Mouse (Mus musculus): ENCODE measurements around the gene Tmcc3. TPM values are rescaled to one million over a fixed set of nuclear protein-coding genes. Genes with fewer than 3 reads are reported as not detected.
A peak's percentile ranks its signal among the peaks of the same experiment; 100 is the strongest.

The Tmcc3 gene
- total and polyA plus RNA-seq, 3 experiments = 11.3 to 30.1 (median 23.1) TPM

DNA sequence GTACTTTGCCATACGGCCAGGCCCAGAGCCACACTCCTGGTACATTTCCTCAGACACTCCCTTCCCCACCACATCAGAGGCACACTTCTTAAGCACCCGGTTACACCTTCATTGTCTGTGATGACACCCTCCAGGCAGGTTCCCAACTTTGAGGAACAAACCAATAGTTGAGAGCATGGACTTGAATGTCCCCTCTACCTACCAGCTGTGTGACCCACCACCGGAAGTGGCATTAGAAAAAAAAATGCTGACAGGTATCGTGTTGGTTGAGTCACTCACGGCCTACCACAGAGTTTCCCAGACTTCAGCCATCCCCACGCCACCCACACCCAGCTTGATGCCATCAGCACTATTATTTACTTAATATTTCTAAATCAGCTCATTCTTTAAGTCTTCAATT is 213.2 kb downstream of the Tmcc3 start:
- H3K79me2 ChIP-seq (replicated peaks; ENCODE audit: control insufficient read depth, extremely low read depth, insufficient read depth, poor library complexity, severe bottlenecking) = no peaks in the 10 kb centered on the region; the same call in 1 of the 2 replicates
- peaks cover 46 to 86% of the 10 kb centered on the region in 2 experiments for H3K4me1 ChIP-seq (ENCODE audit: control insufficient read depth in 1 of 2, insufficient read depth in 2 of 2)
- in situ Hi-C loops (cut with MboI; ENCODE audit: low pct_ligation_motif_present, low pct_unique_long_range_greater_than_20kb, low sequenced_read_pairs) = no loop called here
- H3K4me2 ChIP-seq (ENCODE audit: insufficient read depth, low read depth, poor library complexity, severe bottlenecking) = peak overlapping the region; percentile 81
- dilution Hi-C loops (cut with MboI; ENCODE audit: extremely low pct_ligation_motif_present, extremely low pct_unique_long_range_greater_than_20kb, low sequenced_read_pairs) = no loop called here
- H3K36me3 ChIP-seq (replicated peaks in 1 of 2; ENCODE audit: control insufficient read depth in 1 of 2, insufficient read depth in 1 of 2, low read length in 1 of 2) = peaks cover 12 to 23% of the 10 kb centered on the region in 2 experiments
- TF ChIP-seq MAX (IDR thresholded peaks at IDR 0.05; ENCODE audit: low read length) (no peak), NRF1 (IDR thresholded peaks at IDR 0.05; ENCODE audit: low read depth, low read length) (no peak), EP300 (IDR thresholded peaks at IDR 0.05; ENCODE audit: low read length) (0 out of 2 replicates have a peak, but pooled peaks have one; percentile 12), POLR2AphosphoS2 (IDR thresholded peaks at IDR 0.05; ENCODE audit: low read depth, low read length) (no peak), RAD21 (IDR thresholded peaks at IDR 0.05; ENCODE audit: low read depth, low read length) (no peak), ZMIZ1 (IDR thresholded peaks at IDR 0.05; ENCODE audit: low read depth, low read length) (no peak), CHD1 (IDR thresholded peaks at IDR 0.05; ENCODE audit: low read depth, low read length) (no peak), MYC (IDR thresholded peaks at IDR 0.05; ENCODE audit: low read depth, low read length) (peak; percentile 23; the same call in 1 of the 2 replicates), ZNF384 (IDR thresholded peaks at IDR 0.05; ENCODE audit: low read depth, low read length) (peak; percentile 90), ELF1 (IDR thresholded peaks at IDR 0.05; ENCODE audit: low read depth, low read length) (no peak), ZC3H11A (IDR thresholded peaks at IDR 0.05; ENCODE audit: low read depth, low read length) (no peak), TBP (conservative IDR thresholded peaks at IDR 0.05; ENCODE audit: low read depth, low read length) (no peak), NELFE (IDR thresholded peaks at IDR 0.05; ENCODE audit: low read depth, low read length) (no peak), TCF12 (IDR thresholded peaks at IDR 0.05; ENCODE audit: low read depth, low read length) (0 out of 2 replicates have a peak, but pooled peaks have one; percentile 32), USF1 (IDR thresholded peaks at IDR 0.05; ENCODE audit: low read depth, low read length) (no peak), MXI1 (IDR thresholded peaks at IDR 0.05; ENCODE audit: low read depth, low read length) (no peak), MAFK (IDR thresholded peaks at IDR 0.05; ENCODE audit: insufficient replicate concordance, low read length) (0 out of 2 replicates have a peak, but pooled peaks have one; percentile 55), SMC3 (IDR thresholded peaks at IDR 0.05; ENCODE audit: low read depth, low read length) (no peak), IRF4 (IDR thresholded peaks at IDR 0.05; ENCODE audit: low read depth, low read length) (peak; percentile 13; the same call in 1 of the 2 replicates), JUND (conservative IDR thresholded peaks at IDR 0.05; ENCODE audit: low read depth, low read length) (no peak), KAT2A (IDR thresholded peaks at IDR 0.05; ENCODE audit: insufficient replicate concordance, low read length) (no peak), CTCF (conservative IDR thresholded peaks at IDR 0.05 in 1 of 2, IDR thresholded peaks at IDR 0.05 in 1 of 2; ENCODE audit: low read depth in 2 of 2, low read length in 2 of 2) (no peak), SIN3A (IDR thresholded peaks at IDR 0.05; ENCODE audit: low read length) (no peak), BHLHE40 (IDR thresholded peaks at IDR 0.05; ENCODE audit: low read depth, low read length) (peak; percentile 58), CHD2 (IDR thresholded peaks at IDR 0.05; ENCODE audit: low read length) (no peak), MEF2A (IDR thresholded peaks at IDR 0.05; ENCODE audit: borderline replicate concordance, low read depth, low read length) (no peak), ETS1 (conservative IDR thresholded peaks at IDR 0.05; ENCODE audit: low read depth, low read length) (peak; percentile 65)
- peak; percentile 45 for DNase-seq (ENCODE audit: extremely low read depth)
- H3K27me3 ChIP-seq (replicated peaks) = no peaks in the 10 kb centered on the region
- no peak overlapping the region for H3K4me3 ChIP-seq (replicated peaks in 1 of 3; ENCODE audit: low read depth in 2 of 3, low read length in 2 of 3, poor library complexity in 1 of 3)
- H3K9ac ChIP-seq (ENCODE audit: insufficient read depth, low read depth) = 0 out of 2 replicates have a peak overlapping the region, but pooled peaks have one; percentile 2
- no peaks in the 10 kb centered on the region for H3K9me3 ChIP-seq (replicated peaks; ENCODE audit: low read length)
- H3K27ac ChIP-seq (ENCODE audit: insufficient read depth, low read depth) = peak overlapping the region; percentile 84
